Mouse (Mus musculus): ENCODE measurements around the gene Myo1h.

DNA sequence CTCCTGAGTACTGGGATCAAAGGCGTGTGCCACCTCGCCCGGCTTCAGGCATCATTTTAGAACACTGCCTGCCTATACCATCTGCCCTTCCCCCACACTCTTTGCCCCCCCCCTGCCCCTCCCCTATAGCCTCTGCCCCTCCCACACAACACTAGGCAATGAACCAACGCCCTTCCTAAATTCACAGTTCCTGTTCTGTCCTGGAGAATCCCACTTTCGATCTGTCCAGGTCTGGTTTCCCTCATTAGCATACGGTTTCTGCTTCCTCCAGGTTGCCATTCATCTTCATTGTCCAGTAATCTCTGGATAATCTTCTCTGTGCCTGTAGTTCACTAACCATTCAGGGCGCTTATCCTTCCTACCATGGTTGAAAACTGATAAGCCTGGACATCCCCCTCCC lies 54.6 kb downstream of the Myo1h start:
- TF ChIP-seq POLR2A (IDR thresholded peaks at IDR 0.05; ENCODE audit: extremely low read depth, insufficient read depth, low read length): no peak
- TF ChIP-seq CTCF (IDR thresholded peaks at IDR 0.05; ENCODE audit: extremely low read depth, insufficient read depth, low read length): no peak
